Mouse (Mus musculus) stomach, embryonic 14.5 days (tissue): Measurements from ENCODE around the gene Atp6ap1. TPM values are rescaled to one million over a fixed set of nuclear protein-coding genes. Genes with fewer than 3 reads are reported as not detected.
A peak's percentile ranks its signal among the peaks of the same experiment; 100 is the strongest.

Experiments
- ATAC-seq: fragments of 200-750 bp; cut with Nextera tagmentation; 2 replicates; pipeline ENCODE4 v1.8.0; 2017; ENCODE audit warnings: low read depth, moderate TSS enrichment; ENCODE audit not compliant: insufficient number of reproducible peaks, insufficient read depth, low FRiP score
- H3K27ac ChIP-seq: fragments of 300-500 bp; sonication (generic); 2 replicates; pipeline ENCODE4 v1.5.1; 2014; ENCODE audit warnings: mild to moderate bottlenecking, low read length, moderate library complexity, mixed read lengths
- H3K27me3 ChIP-seq: fragments of 300-500 bp; sonication (generic); 2 replicates; pipeline ENCODE4 v1.6.1; 2014; ENCODE audit warnings: low read length, control low read depth, mixed read lengths; ENCODE audit not compliant: control insufficient read depth, insufficient read depth
- H3K36me3 ChIP-seq: fragments of 300-500 bp; sonication (generic); 2 replicates; pipeline ENCODE4 v1.6.1; 2014; ENCODE audit warnings: mild to moderate bottlenecking, control low read depth, low read length, moderate library complexity, mixed read lengths; ENCODE audit not compliant: control insufficient read depth, insufficient read depth
- H3K4me1 ChIP-seq: fragments of 300-500 bp; sonication (generic); 2 replicates; pipeline ENCODE4 v1.6.1; 2014; ENCODE audit warnings: low read length, control low read depth, mixed read lengths; ENCODE audit not compliant: control insufficient read depth, insufficient read depth
- H3K4me2 ChIP-seq: fragments of 300-500 bp; sonication (generic); replicated peaks from 2 replicates; pipeline ENCODE4 v1.6.1; 2014; ENCODE audit warnings: low read depth, low read length, control low read depth
- H3K4me3 ChIP-seq: fragments of 300-500 bp; sonication (generic); 2 replicates; pipeline ENCODE4 v1.5.1; 2014; ENCODE audit warnings: low read depth, low read length, control low read depth
- H3K9ac ChIP-seq: fragments of 300-500 bp; sonication (generic); replicated peaks from 2 replicates; pipeline ENCODE4 v1.6.1; 2014; ENCODE audit warnings: low read depth, mild to moderate bottlenecking, control low read depth, low read length, moderate library complexity, mixed read lengths
- H3K9me3 ChIP-seq: fragments of 300-500 bp; sonication (generic); 2 replicates; pipeline ENCODE4 v1.6.1; 2016; ENCODE audit warnings: low read depth, low read length, control low read depth; ENCODE audit not compliant: control insufficient read depth
- WGBS: fragments of 180-500 bp; shearing (Covaris S2); extraction: QIAGEN DNeasy Blood & Tissue Kit; methylation state at CpG from one replicate; pipeline ENCODE4 v1.1.7; 2014; 5-methylcytosine and 5-hydroxymethylcytosine counted together
- polyA plus RNA-seq: library from polyadenylated mRNA; unstranded; fragments of >200 nt; fragmentation: Nextera tagmentation; extraction: Ambion mirVana; gene quantifications from 2 replicates; pipeline ENCODE4 v1.2.1, GENCODE M21; 2014

Atp6ap1 gene
- polyA plus RNA-seq = 89.7 and 111 TPM in 2 replicates

DNA sequence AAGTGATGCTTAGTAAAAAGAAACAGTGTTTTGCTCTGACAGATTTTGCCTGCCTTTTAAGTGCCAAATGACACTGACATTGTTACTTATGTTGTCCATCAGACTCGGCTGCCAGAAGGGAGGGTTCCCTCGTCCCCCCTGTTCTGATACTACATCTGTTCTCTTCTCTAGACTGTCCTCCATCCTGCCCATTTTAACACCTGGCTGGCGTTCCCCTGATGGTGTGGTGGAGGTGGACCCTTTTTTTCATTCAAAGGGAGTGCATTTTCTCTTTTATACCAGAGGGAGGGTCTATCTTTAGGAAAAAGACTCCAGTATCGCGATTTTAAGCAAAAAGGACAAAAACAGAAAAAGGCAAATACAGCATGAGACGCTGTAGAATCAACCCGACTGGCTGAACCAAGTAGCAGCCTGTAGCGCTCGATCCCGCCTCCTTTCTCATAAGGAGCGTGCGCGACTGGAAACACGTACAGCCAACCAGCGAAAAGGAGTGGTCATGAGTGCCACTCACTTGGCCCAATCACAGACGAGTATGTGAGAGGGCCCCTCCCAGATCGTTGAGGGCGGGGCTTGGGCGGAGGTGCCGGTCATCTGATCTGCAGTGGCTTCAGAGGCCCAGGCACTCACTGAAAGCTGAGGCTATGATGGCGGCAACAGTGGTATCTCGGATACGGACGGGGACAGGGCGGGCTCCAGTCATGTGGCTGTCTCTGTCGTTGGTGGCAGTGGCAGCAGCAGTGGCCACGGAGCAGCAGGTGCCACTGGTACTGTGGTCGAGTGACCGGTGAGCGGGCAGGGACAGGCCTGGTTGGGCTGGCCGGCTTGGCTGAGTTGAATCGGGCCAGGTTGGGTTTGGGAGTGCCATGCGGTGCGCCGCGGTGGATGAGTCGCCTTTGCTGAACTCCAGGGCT, at the start of gene Atp6ap1:
TSS of gene Atp6ap1 (plus strand) at position 560 of the 911 bp plus-strand sequence.
- 23% methylated on average over 37 of the region's 37 CpGs for WGBS
- no peaks in the 10 kb centered on the region for H3K4me1 ChIP-seq
- peaks cover 2% of the 10 kb centered on the region; the same call in 1 of the 2 replicates for H3K36me3 ChIP-seq
- H3K4me2 ChIP-seq = peak within 1 kb of the TSS; percentile 58
- peak within 1 kb of the TSS; percentile 54 for H3K4me3 ChIP-seq
- H3K9ac ChIP-seq = peak within 1 kb of the TSS; percentile 58
- no peaks in the 10 kb centered on the region for H3K9me3 ChIP-seq
- ATAC-seq = peak; percentile 99
- H3K27ac ChIP-seq = no peak within 1 kb of the TSS
- H3K27me3 ChIP-seq = no peaks in the 10 kb centered on the region

DNA sequence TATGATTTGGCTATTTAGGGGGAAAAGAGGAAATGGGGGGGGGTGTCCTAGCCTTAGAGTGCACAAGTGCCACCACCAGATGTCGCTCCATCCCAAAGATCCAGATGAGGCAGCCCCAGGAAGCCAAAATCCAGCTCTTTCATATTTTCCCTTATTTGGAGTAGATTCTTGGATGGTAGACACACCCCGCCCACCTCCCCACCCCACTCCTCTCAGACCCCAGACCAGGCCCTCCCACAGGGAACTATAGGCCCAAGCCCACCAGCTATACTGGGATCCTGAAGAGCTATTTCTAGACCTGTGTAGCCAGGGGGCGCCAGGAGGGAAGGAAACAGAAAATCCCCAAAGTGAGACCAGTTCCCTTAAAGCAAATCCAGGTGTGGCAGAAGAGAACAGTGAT, 48.2 kb upstream of the Atp6ap1 start:
- Histone ChIP-seq H3K4me3 (peak overlapping the region; percentile 31), H3K36me3 (no peaks in the 10 kb centered on the region; the same call in 1 of the 2 replicates), H3K27me3 (no peaks in the 10 kb centered on the region), H3K27ac (peak overlapping the region; percentile 84), H3K9ac (0 out of 2 replicates have a peak overlapping the region, but pooled peaks have one; percentile 29), H3K9me3 (no peaks in the 10 kb centered on the region), H3K4me1 (no peaks in the 10 kb centered on the region), H3K4me2 (peak overlapping the region; percentile 43)
- peak; percentile 23; the same call in 1 of the 2 replicates for ATAC-seq
- WGBS = 16% methylated on average over 3 of the region's 3 CpGs

DNA sequence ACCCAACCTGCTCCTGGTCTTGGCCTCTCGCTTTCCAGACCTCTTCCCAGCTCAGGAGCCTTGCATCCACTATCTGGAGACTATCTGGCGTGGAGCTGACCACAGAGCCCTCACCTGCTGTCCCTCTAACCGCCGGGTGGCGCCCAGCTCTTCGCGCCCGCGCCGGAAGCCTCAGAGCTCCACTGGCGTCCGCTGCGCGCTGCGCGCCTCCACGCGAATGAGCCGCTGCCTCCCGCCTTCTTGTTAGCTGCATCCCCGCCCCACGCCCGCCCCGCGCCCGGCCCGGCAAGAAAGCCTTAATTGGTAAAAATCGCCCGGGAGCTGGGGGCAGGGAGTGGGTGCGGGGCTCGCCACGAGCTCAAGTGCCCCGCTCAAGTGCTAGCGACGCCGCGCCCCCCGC, 47.3 kb upstream of the Atp6ap1 start, which contains the start of gene Flna:
TSS of gene Flna (minus strand) at position 206 of the 400 bp plus-strand sequence.
- peak within 1 kb of the TSS; percentile 84 for H3K27ac ChIP-seq
- no peak for ATAC-seq
- H3K4me1 ChIP-seq = no peaks in the 10 kb centered on the region
- H3K27me3 ChIP-seq = no peaks in the 10 kb centered on the region
- peak within 1 kb of the TSS; percentile 29 for H3K9ac ChIP-seq
- H3K4me2 ChIP-seq = peak within 1 kb of the TSS; percentile 43
- no peaks in the 10 kb centered on the region for H3K9me3 ChIP-seq
- H3K36me3 ChIP-seq = no peaks in the 10 kb centered on the region
- peak within 1 kb of the TSS; percentile 31 for H3K4me3 ChIP-seq
- 22% methylated on average over 38 of the region's 38 CpGs for WGBS

DNA sequence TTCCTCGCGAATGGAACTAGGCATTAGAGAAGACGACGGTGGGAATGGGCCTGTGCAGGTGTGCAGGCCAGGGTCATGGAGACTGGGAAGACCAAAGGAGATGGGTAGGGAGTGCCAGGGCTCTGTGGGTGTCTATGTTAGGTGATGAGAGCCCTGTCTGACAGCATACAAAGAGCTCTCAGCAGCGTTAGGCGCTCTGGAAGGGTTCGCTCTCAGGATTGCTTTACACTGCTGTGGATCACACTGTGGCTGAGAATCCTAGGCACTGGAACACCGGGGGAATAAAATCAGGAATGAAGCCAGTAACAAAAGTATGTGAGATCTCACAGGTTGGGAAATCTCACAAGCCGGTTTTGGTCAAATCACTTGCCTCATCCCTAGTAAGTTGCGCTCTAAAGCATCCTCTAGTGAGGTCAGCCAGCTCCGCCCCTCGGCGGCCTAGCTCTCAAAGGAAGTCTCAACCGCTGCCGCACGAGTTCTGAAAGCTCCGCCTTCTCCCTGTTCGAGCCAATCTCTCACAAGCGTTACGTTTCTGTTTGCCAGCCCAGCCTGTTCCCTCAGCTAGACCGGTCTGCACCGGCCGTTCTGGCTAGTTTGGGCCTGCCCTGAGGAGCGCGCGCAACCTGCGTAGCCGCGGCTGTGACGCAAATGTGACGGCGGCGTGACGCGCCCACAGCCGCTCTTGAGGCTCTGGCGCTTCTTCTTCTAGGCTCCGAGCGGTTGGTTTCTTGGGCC, 42.6 kb upstream of the Atp6ap1 start, which contains the start of gene Emd:
TSS of gene Emd (plus strand) at position 535 of the 735 bp plus-strand sequence.
- 24% methylated on average over 39 of the region's 39 CpGs for WGBS
- ATAC-seq = peak; percentile 95

DNA sequence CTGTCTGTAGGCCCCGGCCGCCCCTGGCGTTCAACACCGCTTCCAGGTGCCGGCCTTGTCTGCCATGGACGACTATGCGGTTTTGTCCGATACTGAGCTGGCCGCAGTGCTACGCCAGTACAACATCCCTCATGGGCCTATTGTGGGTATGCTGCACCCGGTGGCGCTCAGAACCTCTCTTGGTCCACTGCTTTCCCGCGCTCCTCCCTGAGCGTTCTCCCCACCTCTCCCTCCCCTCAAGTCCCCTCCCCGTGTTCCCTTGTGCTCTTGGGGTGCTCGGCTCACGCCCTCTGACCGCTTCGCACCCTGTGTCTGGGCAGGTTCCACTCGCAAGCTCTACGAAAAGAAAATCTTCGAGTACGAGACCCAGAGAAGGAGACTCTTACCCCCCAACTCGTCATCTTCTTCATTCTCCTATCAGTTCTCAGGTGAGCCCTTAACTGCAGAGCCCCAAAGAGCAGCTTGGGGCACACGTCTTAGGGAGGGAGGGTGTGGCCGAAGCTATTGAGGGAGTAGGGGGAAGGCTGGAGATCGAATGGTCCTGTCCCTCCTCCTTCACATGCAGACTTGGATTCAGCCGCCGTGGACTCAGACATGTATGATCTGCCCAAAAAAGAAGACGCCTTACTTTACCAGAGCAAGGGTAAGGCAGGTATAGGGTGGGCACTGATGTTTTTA, 41.9 kb upstream of the Atp6ap1 start:
- Histone ChIP-seq H3K9ac (peak overlapping the region; percentile 63), H3K4me1 (no peaks in the 10 kb centered on the region), H3K36me3 (peaks cover 3% of the 10 kb centered on the region), H3K27ac (peak overlapping the region; percentile 88), H3K27me3 (no peaks in the 10 kb centered on the region), H3K9me3 (no peaks in the 10 kb centered on the region), H3K4me3 (peak overlapping the region; percentile 52), H3K4me2 (peak overlapping the region; percentile 55)
- WGBS = 26% methylated on average over 30 of the region's 31 CpGs
- ATAC-seq = peak; percentile 43; the same call in 1 of the 2 replicates

More for the DNA sequence above, 42.6 kb upstream of the Atp6ap1 start, which contains the start of gene Emd:
- Histone ChIP-seq H3K4me3 (peak within 1 kb of the TSS; percentile 52), H3K4me1 (no peaks in the 10 kb centered on the region), H3K9me3 (no peaks in the 10 kb centered on the region), H3K4me2 (peak within 1 kb of the TSS; percentile 55), H3K27me3 (no peaks in the 10 kb centered on the region), H3K36me3 (peaks cover 3% of the 10 kb centered on the region), H3K9ac (peak within 1 kb of the TSS; percentile 63), H3K27ac (peak within 1 kb of the TSS; percentile 88)

DNA sequence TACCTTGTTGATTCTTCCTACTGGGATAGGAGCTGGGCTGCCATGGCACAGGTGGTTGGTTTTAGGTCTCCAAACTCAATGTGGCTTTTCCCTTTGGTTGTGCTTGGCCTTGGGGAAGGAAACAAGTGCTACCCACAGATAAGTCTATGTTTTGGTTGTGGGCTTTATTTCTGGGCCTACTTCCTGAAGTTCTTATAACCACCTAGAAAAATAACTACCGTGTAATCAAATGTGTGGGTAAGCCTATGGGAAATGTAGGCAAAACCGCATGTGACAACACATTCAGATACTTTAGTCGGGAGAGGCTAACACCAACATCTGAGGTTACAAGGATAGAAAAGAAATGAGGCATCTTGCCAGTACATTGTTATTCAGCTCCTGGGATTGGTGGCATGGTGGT, 39.2 kb upstream of the Atp6ap1 start:
- Histone ChIP-seq H3K27me3 (no peaks in the 10 kb centered on the region), H3K9me3 (no peaks in the 10 kb centered on the region), H3K4me1 (no peaks in the 10 kb centered on the region), H3K4me2 (no peak overlapping the region), H3K4me3 (no peak overlapping the region), H3K27ac (no peak overlapping the region), H3K36me3 (peaks cover 3% of the 10 kb centered on the region), H3K9ac (no peak overlapping the region)
- 93% methylated on average over 3 of the region's 3 CpGs for WGBS
- no peak for ATAC-seq

DNA sequence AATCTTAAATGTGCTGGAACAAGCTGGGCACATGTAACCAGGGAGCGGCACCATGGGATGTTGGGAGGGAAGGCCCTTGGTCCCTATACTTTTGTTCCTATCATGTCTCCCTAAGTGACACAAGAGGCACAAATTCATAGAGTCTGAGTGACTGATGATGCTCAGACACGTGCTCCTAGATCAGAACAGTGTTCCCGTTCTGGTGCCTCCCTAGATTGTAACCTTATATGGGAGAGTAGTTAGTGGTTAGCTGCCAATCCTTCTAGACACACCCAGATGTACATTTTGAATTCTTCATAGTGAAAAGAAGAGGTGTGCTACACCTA, 27.2 kb upstream of the Atp6ap1 start:
- Histone ChIP-seq H3K36me3 (no peaks in the 10 kb centered on the region), H3K27me3 (no peaks in the 10 kb centered on the region), H3K4me2 (peak overlapping the region; percentile 43), H3K4me3 (peak overlapping the region; percentile 30), H3K4me1 (no peaks in the 10 kb centered on the region; the same call in 1 of the 2 replicates), H3K9me3 (no peaks in the 10 kb centered on the region), H3K27ac (peak overlapping the region; percentile 90), H3K9ac (no peak overlapping the region)
- WGBS = 24% methylated on average over 3 of the region's 3 CpGs
- ATAC-seq = peak; percentile 28
